Mouse (Mus musculus) left cerebral cortex, adult 9 months (tissue): ENCODE measurements around the gene Bpifb6.
A peak's percentile ranks its signal among the peaks of the same experiment; 100 is the strongest.

Experiments
- DNase-seq, 2 experiments: peaks; one replicate each; pipeline ENCODE4 v3.0.0; 2022; ENCODE audit warnings: low spot score in 2 of 2

The Bpifb6 gene

GRCm38 (mm10) chr2:153900088-153900487, at the start of gene Bpifb6:
TSS of gene Bpifb6 (plus strand) at chr2:153900388.
- no peak for DNase-seq

DNA sequence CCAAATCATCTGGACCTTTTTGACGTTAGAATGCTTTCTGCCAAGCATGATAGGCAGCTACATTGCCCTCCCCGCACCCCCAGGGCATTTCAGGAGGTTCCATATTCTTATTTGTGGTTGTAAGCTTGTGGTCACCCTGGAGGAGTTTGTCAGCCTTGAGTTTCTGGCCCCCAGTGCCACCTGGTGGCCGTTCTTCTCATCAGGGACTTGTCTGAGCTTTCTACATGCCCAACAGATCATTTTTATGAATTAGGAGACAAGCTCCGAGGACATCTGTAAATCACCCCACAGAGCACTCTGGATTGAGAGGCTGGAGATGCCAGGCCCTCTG, 49.2 kb upstream of the Bpifb6 start:
- DNase-seq = peak in 1 of 2 experiments; percentile 51

- no peak for DNase-seq
Measured at GRCm38 (mm10) chr2:153853544-153853943, 46.6 kb upstream of the Bpifb6 start.

DNA sequence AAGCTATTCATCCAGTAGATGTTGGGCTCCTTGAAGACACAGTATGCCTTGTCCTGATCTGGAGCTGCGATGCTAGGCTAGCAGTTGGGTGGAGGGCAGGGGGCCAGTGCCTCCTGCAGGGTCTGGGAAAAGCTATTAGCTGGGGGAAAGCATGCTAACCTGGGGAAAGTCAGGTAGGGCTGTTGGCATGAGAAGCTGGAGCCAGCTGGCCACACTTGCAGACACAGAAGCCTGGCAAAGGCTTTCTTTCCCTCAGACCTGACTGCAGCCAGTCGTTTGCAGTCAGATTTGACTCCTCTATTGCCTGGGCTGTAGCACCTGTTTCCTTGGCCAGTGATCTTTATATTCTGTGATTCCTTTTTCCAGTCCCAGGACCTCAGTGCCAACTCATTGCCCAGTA, 40.6 kb upstream of the Bpifb6 start:
- DNase-seq = no peak

GRCm38 (mm10) chr2:153860315-153860714, 39.9 kb upstream of the Bpifb6 start:
- no peak for DNase-seq

- no peak for DNase-seq
Measured at GRCm38 (mm10) chr2:153860715-153861114, 39.5 kb upstream of the Bpifb6 start.

- no peak for DNase-seq
Measured at GRCm38 (mm10) chr2:153861960-153862359, 38.2 kb upstream of the Bpifb6 start.

GRCm38 (mm10) chr2:153870984-153871383, 29.2 kb upstream of the Bpifb6 start, which contains the start of gene Sun5:
TSS of gene Sun5 (minus strand) at chr2:153871084.
- no peak for DNase-seq

DNA sequence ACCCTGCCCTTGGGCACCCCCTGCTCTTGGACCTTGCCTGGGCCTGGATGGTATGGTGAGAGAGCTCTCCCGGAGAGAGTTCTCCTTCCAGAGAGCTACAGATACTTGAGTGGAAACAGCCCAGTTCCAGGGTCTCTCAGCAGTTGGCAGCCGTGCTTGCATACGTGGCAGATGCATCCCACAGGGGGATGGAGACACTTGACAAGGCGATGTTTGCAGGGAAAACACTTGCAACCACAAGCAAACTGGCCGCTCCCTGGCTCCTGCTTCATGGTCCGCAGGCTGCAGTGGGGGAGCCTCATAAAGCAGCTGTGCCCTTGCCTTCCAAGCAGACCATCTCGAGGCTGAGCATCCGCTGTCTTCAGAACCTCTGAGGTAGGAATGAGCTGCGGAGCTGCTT, 25.4 kb upstream of the Bpifb6 start, which contains the start of gene Bpifb2:
Gene Bpifb2 (plus strand): TSS at position 301 of the 400 bp plus-strand sequence.
- no peak for DNase-seq

DNA sequence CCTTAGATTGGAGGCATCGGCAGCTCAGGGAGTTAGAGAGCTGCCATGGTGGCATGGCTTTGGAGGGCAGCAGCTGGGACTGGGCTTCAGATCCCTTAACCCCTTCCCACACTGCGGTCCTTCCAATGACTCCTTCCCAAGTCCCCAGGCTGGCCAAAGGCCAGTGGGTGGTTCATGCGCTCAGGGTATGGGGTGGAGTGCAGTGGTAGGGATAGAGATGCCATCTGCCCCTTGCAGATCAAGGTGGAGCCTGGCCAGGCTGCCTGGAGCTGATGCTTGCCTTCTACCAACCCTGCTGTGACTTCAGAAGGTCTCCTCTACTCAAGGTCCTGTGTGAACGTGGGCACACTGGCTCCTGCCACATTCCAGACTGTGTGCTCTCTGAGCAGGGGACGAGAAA, 1.1 kb upstream of the Bpifb6 start:
- no peak for DNase-seq

- DNase-seq = no peak
Measured at GRCm38 (mm10) chr2:153902726-153903125, 2.5 kb downstream of the Bpifb6 start.

DNA sequence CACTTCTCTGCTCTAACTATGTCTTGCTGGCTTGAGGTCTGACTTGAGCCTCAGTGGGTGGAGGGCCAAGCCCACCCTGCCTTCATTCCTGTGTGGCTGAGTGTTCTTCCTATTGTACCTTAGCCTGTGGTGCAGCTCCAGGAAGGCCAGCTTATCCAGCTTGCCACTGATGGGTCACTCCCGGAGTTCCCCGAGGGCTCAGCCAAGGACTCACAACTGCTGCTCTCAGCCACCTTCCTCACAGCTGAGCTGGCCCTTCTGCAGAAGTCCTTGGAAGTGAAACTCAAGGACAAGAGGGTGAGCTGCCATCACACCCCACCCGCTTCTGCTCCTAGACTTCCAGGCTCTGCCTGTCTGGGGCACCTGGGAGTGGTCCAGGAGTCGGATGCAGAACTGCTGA, 6.4 kb downstream of the Bpifb6 start:
- no peak for DNase-seq

DNA sequence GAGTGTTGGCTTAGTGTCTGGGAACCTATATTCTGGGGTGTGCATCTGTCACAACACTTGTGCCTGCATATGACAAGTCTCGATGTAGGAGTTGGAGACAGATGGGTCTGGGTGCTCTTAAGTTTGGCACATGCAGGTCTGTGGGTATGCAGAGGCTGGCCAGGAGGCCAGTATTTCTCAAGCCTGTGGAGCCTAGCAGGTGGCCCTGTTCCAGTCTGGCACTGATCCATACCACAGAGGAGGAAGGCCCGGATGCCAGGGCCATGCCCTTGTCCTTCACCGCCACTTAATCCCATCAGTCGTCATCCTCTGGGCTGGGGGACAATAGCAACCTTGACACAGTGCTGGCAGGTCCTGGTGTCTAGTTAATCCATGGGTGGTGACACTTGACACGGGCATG, 14.0 kb downstream of the Bpifb6 start:
- DNase-seq = peak in 1 of 2 experiments; percentile 30

- DNase-seq = no peak
Measured at GRCm38 (mm10) chr2:153917930-153918329, 17.7 kb downstream of the Bpifb6 start, which contains the start of gene Bpifb3. TSS of gene Bpifb3 (plus strand) at chr2:153918230.

GRCm38 (mm10) chr2:153921246-153921645, 21.1 kb downstream of the Bpifb6 start:
- peak in 1 of 2 experiments; percentile 50 for DNase-seq

DNA sequence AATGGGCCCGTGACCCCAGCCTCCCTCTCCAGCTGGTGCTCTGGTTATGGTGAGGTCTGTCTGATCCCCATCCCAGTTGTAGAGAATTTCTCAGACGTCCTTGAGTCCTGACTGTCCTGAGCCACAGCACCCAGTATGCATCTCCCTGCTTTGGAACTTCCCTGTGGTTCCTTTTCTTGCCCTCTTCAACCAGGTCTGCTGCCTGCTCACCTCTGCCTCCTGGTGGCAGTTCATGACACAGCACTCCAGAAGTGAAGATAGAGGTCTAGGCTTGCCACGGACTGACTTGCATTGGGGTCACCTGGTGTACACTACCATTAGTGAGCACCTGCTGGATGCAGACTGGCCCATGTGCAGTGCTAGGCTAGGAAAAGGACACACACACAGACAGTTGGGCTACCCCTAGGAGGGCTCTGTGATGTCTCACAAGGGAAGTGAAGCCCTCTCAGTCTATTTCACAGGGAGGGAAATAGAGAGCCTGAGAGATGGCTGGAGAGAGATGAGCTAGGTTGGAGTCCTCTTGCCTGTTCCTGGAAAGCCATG, 29.8 kb downstream of the Bpifb6 start:
- DNase-seq = peak in 1 of 2 experiments; percentile 25

GRCm38 (mm10) chr2:153931125-153931524, 30.9 kb downstream of the Bpifb6 start:
- no peak for DNase-seq

- DNase-seq = no peak
Measured at GRCm38 (mm10) chr2:153933311-153933710, 33.1 kb downstream of the Bpifb6 start.

GRCm38 (mm10) chr2:153935348-153935747, 35.2 kb downstream of the Bpifb6 start:
- DNase-seq = no peak

DNA sequence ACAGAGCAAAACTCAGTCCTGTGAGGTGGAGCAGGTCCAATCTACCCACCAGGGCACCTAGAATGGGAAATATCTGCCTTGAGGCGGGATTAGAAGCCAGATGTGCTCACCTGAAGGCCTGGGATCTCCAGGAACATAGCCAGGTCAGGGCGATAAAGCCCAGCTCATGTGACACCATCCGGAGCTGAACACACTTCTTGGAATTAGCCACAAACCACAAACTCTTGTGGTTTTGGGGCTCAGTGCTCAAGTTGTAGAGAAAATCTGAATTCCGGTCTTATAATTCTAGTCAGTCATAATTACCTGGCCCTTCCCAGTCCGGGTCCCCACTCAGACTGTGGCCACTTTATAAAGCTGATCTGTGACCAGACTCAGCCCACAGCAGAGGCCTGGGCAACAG, 37.7 kb downstream of the Bpifb6 start, which contains the start of gene Bpifb4:
Gene Bpifb4 (plus strand): TSS at position 370 of the 400 bp plus-strand sequence.
- DNase-seq = no peak

DNA sequence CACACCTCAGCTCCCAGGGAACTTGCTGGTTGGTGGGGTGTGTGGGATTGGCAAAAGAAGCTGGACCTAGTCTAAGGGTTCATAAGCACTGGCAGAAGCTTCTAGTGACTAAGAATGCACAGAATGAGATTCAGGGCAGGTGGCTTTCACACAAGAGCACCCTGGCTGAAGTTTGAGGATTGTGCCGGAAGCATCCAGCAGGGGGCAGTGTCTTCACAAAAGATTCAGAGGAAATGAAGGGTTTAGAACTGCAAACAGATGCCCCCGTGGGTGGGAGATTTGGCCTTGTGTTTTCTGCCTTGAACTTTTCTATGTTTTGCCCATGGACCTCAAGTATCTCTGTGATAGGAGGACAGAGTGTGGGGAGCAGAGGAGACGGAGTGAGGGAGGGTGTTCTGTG, 43.3 kb downstream of the Bpifb6 start:
- DNase-seq = peak in 1 of 2 experiments; percentile 64

GRCm38 (mm10) chr2:153944567-153944966, 44.4 kb downstream of the Bpifb6 start:
- no peak for DNase-seq

- peak in 1 of 2 experiments; percentile 81 for DNase-seq
Measured at GRCm38 (mm10) chr2:153952897-153953296, 52.7 kb downstream of the Bpifb6 start.

DNA sequence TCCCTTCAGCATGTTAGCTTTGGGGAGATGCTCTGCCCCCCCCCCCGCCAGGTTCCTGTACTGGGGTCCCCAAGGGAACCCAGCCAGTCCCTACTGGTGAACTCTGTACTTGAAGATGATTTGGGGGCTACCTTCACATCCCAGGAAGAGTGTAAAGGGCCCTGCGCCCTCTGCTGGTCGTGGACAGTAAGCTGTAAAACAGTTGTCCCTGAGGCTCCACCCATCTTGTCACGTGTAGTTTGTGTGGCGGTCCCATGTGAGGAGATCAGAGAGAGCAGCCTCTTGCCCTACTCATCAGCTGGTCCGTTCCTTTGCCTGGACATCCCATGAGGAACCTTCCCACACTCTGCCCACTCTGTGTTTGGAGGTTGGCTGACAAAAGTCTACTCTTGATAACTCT, 53.6 kb downstream of the Bpifb6 start:
- DNase-seq = no peak
